35 mouse cellular contexts compared by ENCODE assay signal in the genomic region with DNA sequence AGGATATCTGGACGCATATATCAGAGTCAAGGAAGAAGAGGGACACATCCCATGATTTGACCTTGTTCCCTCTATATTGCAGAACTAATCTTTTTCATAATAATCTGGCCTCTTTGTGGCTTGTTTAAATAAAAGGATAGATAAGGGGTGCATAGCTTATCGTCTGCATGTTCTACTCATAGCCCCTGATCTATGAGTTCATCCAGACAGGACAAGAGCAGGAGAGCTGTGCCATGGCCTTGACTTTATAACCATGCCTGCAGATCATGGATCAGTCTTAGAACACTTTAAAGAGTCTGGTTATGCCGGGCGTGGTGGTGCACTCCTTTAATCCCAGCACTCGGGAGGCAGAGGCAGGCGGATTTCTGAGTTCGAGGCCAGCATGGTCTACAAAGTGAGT. TPM values are rescaled to one million over a fixed set of nuclear protein-coding genes. Genes with fewer than 3 reads are reported as not detected.
"Had no signal": no experiment of that assay in that cellular context is flagged by ENCODE, and none has a peak within 500 bp of the region (broad histone marks: within the 10 kb centered on the region; RNA-seq: fewer than 3 reads in every experiment).

No protein-coding gene starts in this region.

- H3K4me1 ChIP-seq: limb, embryonic 13.5 days; limb, embryonic 15.5 days; lung, embryonic 15.5 days had no signal

- H3K9me3 ChIP-seq: limb, embryonic 10.5 days; limb, embryonic 12.5 days; limb, embryonic 13.5 days; limb, embryonic 15.5 days; liver, embryonic 12.5 days; liver, embryonic 13.5 days; liver, embryonic 15.5 days; lung, embryonic 15.5 days; megakaryocyte, embryonic 14.5 days; midbrain, embryonic 10.5 days; midbrain, embryonic 12.5 days; midbrain, embryonic 13.5 days; midbrain, embryonic 15.5 days had no signal

- ATAC-seq: liver, embryonic 12.5 days; liver, postnatal 0 days; lung, postnatal 0 days; midbrain, embryonic 13.5 days; midbrain, embryonic 15.5 days; midbrain, embryonic 16.5 days had no signal

- H3K27me3 ChIP-seq: limb, embryonic 12.5 days; limb, embryonic 13.5 days; limb, embryonic 15.5 days; liver, embryonic 12.5 days; liver, embryonic 13.5 days; liver, embryonic 15.5 days; lung, embryonic 15.5 days; megakaryocyte, embryonic 14.5 days; midbrain, embryonic 12.5 days; midbrain, embryonic 13.5 days; midbrain, embryonic 15.5 days had no signal

- H3K9ac ChIP-seq: limb, embryonic 12.5 days; limb, embryonic 13.5 days; limb, embryonic 15.5 days; liver, embryonic 12.5 days; liver, embryonic 13.5 days; liver, embryonic 14.5 days; liver, embryonic 15.5 days; liver, postnatal 0 days; lung, embryonic 14.5 days; lung, embryonic 15.5 days; midbrain, embryonic 12.5 days; midbrain, embryonic 13.5 days; midbrain, embryonic 15.5 days had no signal

- H3K36me3 ChIP-seq: midbrain, embryonic 15.5 days had no signal

- DNase-seq: left cerebral cortex, postnatal 4 days; liver; liver, embryonic 13.5 days; liver, postnatal 0 days; lung, adult 18-20 months; lung, adult 2 months; lung, embryonic 14.5 days; lung, postnatal 10 days; lung, postnatal 14 days; lung, postnatal 36 days; lung, postnatal 4 days; midbrain, embryonic 14.5 days had no signal

- H3K4me2 ChIP-seq: limb, embryonic 12.5 days; limb, embryonic 13.5 days; limb, embryonic 15.5 days; liver, embryonic 11.5 days; liver, embryonic 12.5 days; liver, embryonic 13.5 days; liver, embryonic 15.5 days; lung, embryonic 14.5 days; lung, embryonic 15.5 days; midbrain, embryonic 11.5 days; midbrain, embryonic 12.5 days; midbrain, embryonic 13.5 days; midbrain, embryonic 15.5 days had no signal

- H3K27ac ChIP-seq: limb, embryonic 10.5 days; limb, embryonic 12.5 days; limb, embryonic 13.5 days; limb, embryonic 15.5 days; liver, embryonic 12.5 days; liver, embryonic 13.5 days; liver, embryonic 14.5 days; liver, embryonic 15.5 days; lung, embryonic 15.5 days; macrophage; midbrain, embryonic 10.5 days; midbrain, embryonic 12.5 days; midbrain, embryonic 13.5 days; midbrain, embryonic 15.5 days had no signal

- H3K4me3 ChIP-seq: limb, embryonic 10.5 days; limb, embryonic 12.5 days; limb, embryonic 13.5 days; limb, embryonic 15.5 days; liver, embryonic 12.5 days; liver, embryonic 13.5 days; liver, embryonic 15.5 days; lung, embryonic 15.5 days; megakaryocyte, embryonic 14.5 days; midbrain, embryonic 10.5 days; midbrain, embryonic 12.5 days; midbrain, embryonic 13.5 days; midbrain, embryonic 15.5 days; myocyte had no signal

RNA-seq across cellular contexts. Expression of a gene that starts 34.6 kb away (rescaled TPM):
- total RNA-seq: left cerebral cortex, postnatal 10 days; left cerebral cortex, postnatal 14 days; left cerebral cortex, postnatal 4 days; liver, adult 2 months had no signal
- polyA plus RNA-seq: limb, embryonic 15.5 days; lung, embryonic 14.5 days; midbrain, embryonic 14.5 days; midbrain, embryonic 16.5 days; midbrain, postnatal 0 days had no signal
